Mouse (Mus musculus) central nervous system, embryonic 14 days (tissue): ENCODE measurements around the gene Ralb. TPM values are rescaled to one million over a fixed set of nuclear protein-coding genes. Genes with fewer than 3 reads are reported as not detected.

Source experiments
- polyA plus RNA-seq: library from polyadenylated mRNA; depleted of rRNA; stranded (reverse); fragments of >200 nt; gene quantifications from 2 replicates; pipeline ENCODE4 v1.2.3, GENCODE M21; 2012; rRNA removed

The Ralb gene
- polyA plus RNA-seq = 27.2 and 34.6 TPM in 2 replicates

DNA sequence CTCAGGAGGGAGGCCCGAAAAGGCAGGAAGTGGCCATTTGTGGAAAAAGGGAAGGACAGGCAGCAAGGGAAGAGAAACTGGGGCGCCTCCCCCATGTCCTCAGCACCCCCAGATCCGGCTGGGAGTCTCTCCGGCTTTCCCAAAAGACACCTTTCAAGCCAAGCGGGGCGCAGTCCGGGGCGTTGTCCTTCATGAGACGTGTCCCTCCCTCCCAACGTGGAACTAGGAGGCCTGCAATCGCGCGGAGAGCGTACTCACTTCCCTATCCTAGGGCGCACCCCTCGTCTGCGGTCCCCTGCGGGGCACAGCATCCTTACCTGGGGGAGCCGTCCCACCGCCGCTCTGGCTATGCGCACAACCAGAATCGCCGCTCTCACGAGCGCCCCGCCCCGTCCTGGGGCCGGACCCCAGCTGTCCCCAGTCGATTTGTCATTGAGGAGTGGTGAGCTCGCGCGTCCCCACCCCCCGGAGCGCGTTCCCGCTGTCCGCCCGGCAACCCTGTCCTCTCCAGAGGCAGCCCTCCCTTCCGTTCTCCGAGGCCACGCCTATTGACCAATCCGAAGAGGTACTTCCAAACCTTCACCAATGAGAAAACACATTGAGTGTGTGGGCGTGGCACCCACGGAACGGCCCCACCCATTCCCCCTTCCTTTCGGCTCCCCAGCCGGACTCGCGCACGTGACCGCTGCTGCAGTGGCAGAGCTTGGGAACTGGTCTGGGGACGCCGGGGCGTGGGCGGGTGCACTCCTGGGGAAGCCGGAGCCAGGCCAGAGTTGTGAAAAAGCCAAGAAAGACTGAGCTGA is at the start of gene Ralb:
TSS of gene Ralb (minus strand) at position 535 of the 803 bp plus-strand sequence.

DNA sequence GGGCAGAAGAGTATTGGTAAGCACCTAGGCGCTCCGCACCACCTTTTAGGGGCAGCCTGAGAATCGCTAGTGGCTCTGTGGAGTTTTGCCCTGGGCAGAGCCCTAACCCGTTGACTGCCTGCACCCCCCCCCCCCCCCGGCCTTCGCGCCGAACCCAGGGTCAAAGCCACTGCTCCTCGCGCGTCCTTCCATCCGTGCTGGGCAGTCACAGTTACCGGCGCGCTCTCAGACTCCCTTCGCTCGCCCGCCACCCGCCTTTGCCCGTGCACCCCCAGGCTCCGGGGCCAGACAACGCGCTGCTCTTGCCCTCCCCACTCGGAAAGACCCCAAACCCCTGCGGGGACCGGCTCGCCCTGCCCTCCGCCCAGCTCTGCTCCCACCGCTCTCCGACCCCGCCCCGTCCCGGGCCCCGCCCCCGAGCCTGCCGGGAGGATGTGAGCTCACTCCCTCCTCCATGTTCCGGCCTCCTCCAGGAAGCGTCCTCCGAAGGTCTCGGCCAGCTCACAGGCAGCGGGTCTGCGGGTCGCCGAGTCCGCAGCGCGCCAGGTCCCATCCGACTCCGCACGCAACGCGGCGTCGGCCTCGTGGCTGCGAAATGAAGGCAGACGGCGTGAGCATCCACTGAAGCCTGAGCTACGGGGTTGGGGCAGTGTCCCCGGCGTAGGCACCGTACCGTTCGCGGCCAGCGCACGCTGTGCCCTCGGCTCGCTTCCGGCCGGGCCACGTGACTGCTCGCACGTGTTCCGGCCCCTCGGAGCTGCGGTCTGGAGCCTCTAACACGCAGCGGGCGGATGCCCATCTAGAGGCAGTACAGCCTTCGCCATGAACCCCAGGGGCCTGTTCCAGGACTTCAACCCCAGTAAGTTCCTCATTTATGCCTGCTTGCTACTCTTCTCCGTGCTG is 21.3 kb upstream of the Ralb start, which contains the start of gene Tmem185b:
TSS of gene Tmem185b (plus strand) at position 472 of the 903 bp plus-strand sequence.

DNA sequence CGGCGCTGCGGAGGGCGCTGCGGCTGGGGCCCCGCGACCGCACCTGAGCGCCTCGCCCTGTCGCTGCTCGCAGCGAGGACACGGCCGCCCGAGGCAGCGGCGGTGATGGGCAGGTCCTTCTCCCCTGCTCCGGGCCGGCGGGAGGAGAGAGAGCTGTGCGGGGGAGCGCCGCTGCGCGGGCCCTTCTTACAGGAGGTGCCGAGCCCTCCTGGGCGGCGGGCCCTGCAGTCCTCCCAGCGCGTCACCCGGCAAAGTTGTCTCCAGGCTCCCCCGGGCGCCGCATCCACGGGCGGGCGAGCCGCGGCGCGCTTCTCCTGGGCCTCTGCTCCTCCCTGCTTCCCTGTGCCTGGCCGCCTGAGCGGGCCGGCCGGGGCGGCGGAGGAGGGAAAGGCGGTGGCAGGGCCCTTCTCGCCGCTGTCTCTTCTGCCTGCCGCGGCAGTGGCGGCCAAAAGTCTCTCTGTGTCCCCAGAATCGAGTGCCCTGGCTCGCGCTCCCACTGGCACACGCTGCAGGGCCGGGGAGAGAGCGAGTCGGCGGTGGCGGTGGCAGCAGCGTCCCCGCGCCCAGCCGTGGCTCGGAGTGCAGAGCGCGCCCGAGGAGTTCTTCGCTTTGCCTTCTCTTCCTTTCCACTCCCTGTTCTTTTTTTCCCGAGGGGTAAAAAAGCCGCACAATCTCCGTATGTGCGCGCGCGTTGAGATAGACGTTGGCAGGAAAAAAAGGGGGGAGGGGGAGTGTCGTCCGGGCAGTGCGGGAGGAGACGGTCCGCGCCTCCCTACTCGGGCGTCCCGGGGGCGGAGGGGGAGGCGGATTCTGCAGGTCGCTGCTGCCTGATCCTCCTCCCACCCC is 82.8 kb downstream of the Ralb start, which contains the start of gene Inhbb:
TSS of gene Inhbb (minus strand) at position 673 of the 846 bp plus-strand sequence.

Other genes starting within 250 kb of the Ralb start
- 5.1 and 8.6 TPM in 2 replicates for gene Inhbb, start 82.5 kb downstream of the Ralb start, polyA plus RNA-seq
- 13.4 and 14.1 TPM in 2 replicates for gene Tmem185b, start 21.4 kb upstream of the Ralb start, polyA plus RNA-seq
- 10.0 and 11.1 TPM in 2 replicates for gene Epb41l5, start 144.2 kb upstream of the Ralb start, polyA plus RNA-seq